Mouse (Mus musculus) liver, postnatal 0 days (tissue): Measurements from ENCODE around the gene Ogfod1.

Experiments used
- CTCF ChIP-seq: sonication (generic); IDR thresholded peaks from 2 replicates; pipeline ENCODE4 v1.5.1; 2016; ENCODE audit warnings: antibody characterized with exemption, low read depth
- EP300 ChIP-seq: IDR thresholded peaks from 2 replicates; pipeline ENCODE4 v1.6.1; 2016; ENCODE audit warnings: antibody characterized with exemption, low read depth, mild to moderate bottlenecking

DNA sequence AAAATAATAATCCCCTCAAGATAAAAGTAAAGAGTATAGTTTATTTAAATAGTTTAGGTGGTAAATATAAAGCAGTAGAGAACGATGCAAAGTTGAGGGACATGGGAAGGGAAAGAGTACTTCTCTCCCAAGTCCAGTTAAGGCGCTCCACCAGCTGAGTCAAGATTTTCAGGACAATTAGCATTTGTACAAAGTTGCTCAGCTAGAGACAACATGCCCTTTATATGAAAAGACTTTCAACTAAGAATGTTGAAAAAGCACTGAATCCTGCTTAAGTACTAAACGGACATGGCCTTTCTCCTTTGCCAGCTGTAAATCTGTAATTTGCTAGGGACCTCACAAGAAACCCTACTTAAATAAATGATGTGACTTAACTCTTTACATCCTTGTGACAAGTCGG lies 62.0 kb downstream of the Ogfod1 start:
- no peak for TF ChIP-seq EP300
- TF ChIP-seq CTCF, result no peak
